20 mouse cellular contexts compared by ENCODE assay signal in the genomic region with DNA sequence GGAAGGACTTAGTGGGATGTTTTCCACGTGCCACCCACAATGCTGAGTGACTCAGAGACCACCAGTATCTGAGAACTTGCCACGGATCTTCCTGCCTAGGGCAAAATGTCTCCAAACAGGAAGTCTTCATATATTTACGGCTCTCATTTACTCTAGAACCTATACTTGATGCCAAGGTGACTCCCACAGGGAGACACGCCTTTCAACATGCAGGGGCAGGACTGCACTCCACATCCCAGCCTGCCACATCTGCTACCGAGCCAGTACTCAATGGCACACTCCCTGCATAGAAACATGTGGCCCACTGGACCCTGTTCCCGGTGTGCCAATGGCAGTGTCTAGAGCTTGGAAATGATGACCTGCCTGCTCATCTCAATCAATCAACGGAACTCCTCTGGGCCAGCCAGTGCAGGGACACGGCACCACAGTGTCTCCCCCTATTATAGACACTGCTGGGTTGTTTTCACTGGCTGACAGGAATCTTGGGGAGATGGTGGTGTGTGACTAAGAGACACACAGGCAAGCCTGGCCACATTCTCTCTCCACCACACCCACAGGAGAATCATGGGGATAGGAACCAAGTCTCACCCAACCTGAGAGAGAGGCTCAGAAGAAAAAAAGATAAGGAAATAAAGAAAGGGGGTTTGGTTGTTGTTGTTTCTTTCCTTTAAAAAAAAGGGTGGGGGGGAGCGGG. TPM values are rescaled to one million over a fixed set of nuclear protein-coding genes. Genes with fewer than 3 reads are reported as not detected.
DNase-seq lines count a peak whose midpoint lies in the region; ATAC-seq and TF ChIP-seq lines count a peak whose summit lies in the region.
"Had no signal": no experiment of that assay in that cellular context is flagged by ENCODE, and none has a peak within 500 bp of the region (broad histone marks: within the 10 kb centered on the region; RNA-seq: fewer than 3 reads in every experiment).

No protein-coding gene starts in this region.

- in situ Hi-C loops in CH12.LX (cut with MboI; ENCODE audit: low pct_ligation_motif_present, low pct_unique_long_range_greater_than_20kb, low sequenced_read_pairs), result no loop called here

- no peak for TF ChIP-seq RAD21 in CH12.LX (IDR thresholded peaks at IDR 0.05; ENCODE audit: low read depth, low read length)

- dilution Hi-C loops in CH12.LX (cut with MboI; ENCODE audit: extremely low pct_ligation_motif_present, extremely low pct_unique_long_range_greater_than_20kb, low sequenced_read_pairs), result no loop called here

- 0 out of 2 replicates have a peak, but pooled peaks cover 3% of the 10 kb centered on the region for H3K4me1 ChIP-seq in liver, postnatal 0 days (ENCODE audit: insufficient read depth)
- H3K4me1 ChIP-seq in liver, embryonic 11.5 days (replicated peaks; ENCODE audit: control insufficient read depth, insufficient read depth, low read length), result 0 out of 2 replicates have a peak, but pooled peaks cover 3% of the 10 kb centered on the region
- peaks cover 14 to 33% of the 10 kb centered on the region in 2 experiments for H3K4me1 ChIP-seq in CH12.LX (ENCODE audit: control insufficient read depth in 1 of 2, insufficient read depth in 2 of 2)
- H3K4me1 ChIP-seq: hindbrain, embryonic 15.5 days; limb, embryonic 13.5 days had no signal

- TF ChIP-seq POLR2A in CH12.LX (IDR thresholded peaks at IDR 0.05; ENCODE audit: low read depth, low read length), result no peak

- no peak for TF ChIP-seq CTCF in liver, postnatal 0 days (IDR thresholded peaks at IDR 0.05; ENCODE audit: low read depth)
- no peak for TF ChIP-seq CTCF in CH12.LX (conservative IDR thresholded peaks at IDR 0.05 in 1 of 2, IDR thresholded peaks at IDR 0.05 in 1 of 2; ENCODE audit: low read depth in 2 of 2, low read length in 2 of 2)

- ATAC-seq in liver, postnatal 0 days, result 0 out of 2 replicates have a peak, but pooled peaks have one; percentile 24
- no peak for ATAC-seq in liver, embryonic 11.5 days (replicated peaks; ENCODE audit: low FRiP score)
- ATAC-seq in erythroid progenitor cell, adult 5-6 weeks (replicated peaks; ENCODE audit: low FRiP score, poor library complexity, severe bottlenecking), result no peak
- ATAC-seq in erythroblast, adult 5-6 weeks (replicated peaks; ENCODE audit: low FRiP score, poor library complexity, severe bottlenecking), result no peak

- no peak for DNase-seq in liver, postnatal 0 days
- DNase-seq in liver, embryonic 11.5 days (ENCODE audit: low spot score), result no peak
- DNase-seq in 416B (ENCODE audit: low read depth) (peak; percentile 86), CH12.LX (ENCODE audit: extremely low read depth) (no peak)
- peak; percentile 60 for DNase-seq in naive thymus-derived CD4-positive, alpha-beta T cell, adult 2 months (ENCODE audit: low read depth)
- DNase-seq: adrenal gland, postnatal 10 days; cerebellum, adult 2 months; kidney, adult 8-10 months; lung, adult 18-20 months; lung, postnatal 4 days; midbrain, embryonic 14.5 days had no signal

- H3K27me3 ChIP-seq in liver, postnatal 0 days (ENCODE audit: insufficient read depth, low read length), result no peaks in the 10 kb centered on the region
- H3K27me3 ChIP-seq in liver, embryonic 11.5 days (replicated peaks; ENCODE audit: control insufficient read depth, insufficient read depth, low read length), result no peaks in the 10 kb centered on the region
- no peaks in the 10 kb centered on the region for H3K27me3 ChIP-seq in CH12.LX (replicated peaks)
- H3K27me3 ChIP-seq: hindbrain, embryonic 15.5 days; limb, embryonic 13.5 days had no signal

- no peaks in the 10 kb centered on the region for H3K9me3 ChIP-seq in liver, postnatal 0 days (ENCODE audit: low read length)
- no peaks in the 10 kb centered on the region for H3K9me3 ChIP-seq in liver, embryonic 11.5 days (ENCODE audit: control insufficient read depth, low read length)
- H3K9me3 ChIP-seq in CH12.LX (replicated peaks; ENCODE audit: low read length), result no peaks in the 10 kb centered on the region
- H3K9me3 ChIP-seq: hindbrain, embryonic 15.5 days; limb, embryonic 13.5 days had no signal

- H3K36me3 ChIP-seq in liver, postnatal 0 days (replicated peaks; ENCODE audit: insufficient read depth, low read length), result peaks cover 65% of the 10 kb centered on the region
- H3K36me3 ChIP-seq in liver, embryonic 11.5 days (ENCODE audit: control insufficient read depth, insufficient read depth, low read length), result peaks cover 65% of the 10 kb centered on the region
- peaks cover 78 to 96% of the 10 kb centered on the region in 2 experiments for H3K36me3 ChIP-seq in CH12.LX (replicated peaks in 1 of 2; ENCODE audit: control insufficient read depth in 1 of 2, insufficient read depth in 1 of 2, low read length in 1 of 2)

- H3K27ac ChIP-seq in liver, postnatal 0 days (ENCODE audit: low read depth), result no peak overlapping the region
- H3K27ac ChIP-seq in liver, embryonic 11.5 days (ENCODE audit: low read depth, low read length), result no peak overlapping the region
- 0 out of 2 replicates have a peak overlapping the region, but pooled peaks have one; percentile 1 for H3K27ac ChIP-seq in CH12.LX (ENCODE audit: insufficient read depth, low read depth)
- H3K27ac ChIP-seq: hindbrain, embryonic 15.5 days; layer of hippocampus, adult 2 months; limb, embryonic 13.5 days had no signal

- 74% methylated on average over 9 of the region's 9 CpGs for WGBS in liver, postnatal 0 days (ENCODE audit: insufficient replicate concordance)
- 80% methylated on average over 9 of the region's 9 CpGs for WGBS in liver, embryonic 11.5 days

- no peak overlapping the region for H3K9ac ChIP-seq in liver, postnatal 0 days (replicated peaks)
- no peak overlapping the region for H3K9ac ChIP-seq in liver, embryonic 11.5 days (ENCODE audit: low read depth, low read length)
- no peak overlapping the region for H3K9ac ChIP-seq in CH12.LX (ENCODE audit: insufficient read depth, low read depth)
- H3K9ac ChIP-seq: hindbrain, embryonic 15.5 days; limb, embryonic 13.5 days had no signal

- no peak overlapping the region for H3K4me3 ChIP-seq in liver, postnatal 0 days (ENCODE audit: low read depth, low read length)
- no peak overlapping the region for H3K4me3 ChIP-seq in liver, embryonic 11.5 days (ENCODE audit: low read depth, low read length)
- no peak overlapping the region for H3K4me3 ChIP-seq in CH12.LX (replicated peaks in 1 of 3; ENCODE audit: low read depth in 2 of 3, low read length in 2 of 3, poor library complexity in 1 of 3)
- H3K4me3 ChIP-seq: hindbrain, embryonic 15.5 days; layer of hippocampus, adult 2 months; limb, embryonic 13.5 days had no signal

- no peak overlapping the region for H3K4me2 ChIP-seq in liver, postnatal 0 days (ENCODE audit: low read depth, low read length)
- H3K4me2 ChIP-seq in liver, embryonic 11.5 days, result no peak overlapping the region
- H3K4me2 ChIP-seq in CH12.LX (ENCODE audit: insufficient read depth, low read depth, poor library complexity, severe bottlenecking), result no peak overlapping the region
- H3K4me2 ChIP-seq: heart, embryonic 11.5 days; hindbrain, embryonic 15.5 days; limb, embryonic 13.5 days had no signal

- peaks cover 23% of the 10 kb centered on the region for H3K79me2 ChIP-seq in CH12.LX (replicated peaks; ENCODE audit: control insufficient read depth, extremely low read depth, insufficient read depth, poor library complexity, severe bottlenecking)

- no peak for TF ChIP-seq EP300 in liver, postnatal 0 days (IDR thresholded peaks at IDR 0.05; ENCODE audit: low read depth)
- TF ChIP-seq EP300 in CH12.LX (IDR thresholded peaks at IDR 0.05; ENCODE audit: low read length), result no peak

RNA-seq across cellular contexts. Expression of a gene that starts 17.9 kb away (rescaled TPM):
- polyA plus RNA-seq in liver, postnatal 0 days (2015; fragmentation: Nextera tagmentation; extraction: Ambion mirVana), result 20.9 and 23.8 TPM in 2 replicates
- 88.4 and 89.4 TPM in 2 replicates for polyA plus RNA-seq in liver, embryonic 11.5 days (2014; fragmentation: Nextera tagmentation; extraction: Ambion mirVana)
- total RNA-seq in CH12.LX (2012; rRNA removed) (74.7 and 78.1 TPM in 2 replicates), CH12.LX (2014; rRNA removed) (49.3 and 53.2 TPM in 2 replicates)
- polyA plus RNA-seq in CH12.LX (2012; ENCODE audit: insufficient read length, low read depth), result 174 and 184 TPM in 2 replicates
- 13.7 and 18.9 TPM in 2 replicates for total RNA-seq in erythroid progenitor cell, adult 5-6 weeks (2015; ENCODE audit: low replicate concordance)
- total RNA-seq in erythroid progenitor cell, adult 5-6 weeks (2017; ENCODE audit: low replicate concordance), result 18.2 and 21.3 TPM in 2 replicates
- 7.5 and 11.7 TPM in 2 replicates for total RNA-seq in erythroblast, adult 5-6 weeks (2015; ENCODE audit: low replicate concordance)
- 8.5 and 15.1 TPM in 2 replicates for total RNA-seq in erythroblast, adult 5-6 weeks (2017; ENCODE audit: low replicate concordance)

RNA-seq across cellular contexts. Expression of a gene that starts 18.3 kb away (rescaled TPM):
- 0.06 and 0.07 TPM in 2 replicates for polyA plus RNA-seq in liver, postnatal 0 days (2015; fragmentation: Nextera tagmentation; extraction: Ambion mirVana)
- 0.56 TPM in 2 replicates for polyA plus RNA-seq in liver, embryonic 11.5 days (2014; fragmentation: Nextera tagmentation; extraction: Ambion mirVana)
- total RNA-seq in CH12.LX (2012; rRNA removed) (0.17 and 0.21 TPM in 2 replicates), CH12.LX (2014; rRNA removed) (0.09 TPM in 1 of 2 replicates, not detected in the other)
- polyA plus RNA-seq in CH12.LX (2012; ENCODE audit: insufficient read length, low read depth), result 0.20 and 0.23 TPM in 2 replicates
- not detected in 2 replicates for total RNA-seq in erythroid progenitor cell, adult 5-6 weeks (2015; ENCODE audit: low replicate concordance)
- total RNA-seq in erythroid progenitor cell, adult 5-6 weeks (2017; ENCODE audit: low replicate concordance), result not detected in 2 replicates
- not detected in 2 replicates for total RNA-seq in erythroblast, adult 5-6 weeks (2015; ENCODE audit: low replicate concordance)
- total RNA-seq in erythroblast, adult 5-6 weeks (2017; ENCODE audit: low replicate concordance), result 0.09 and 0.56 TPM in 2 replicates

RNA-seq across cellular contexts. Expression of a gene that starts 24.6 kb away (rescaled TPM):
- not detected in 2 replicates for polyA plus RNA-seq in liver, postnatal 0 days (2015; fragmentation: Nextera tagmentation; extraction: Ambion mirVana)
- 0.11 TPM in 1 of 2 replicates, not detected in the other for polyA plus RNA-seq in liver, embryonic 11.5 days (2014; fragmentation: Nextera tagmentation; extraction: Ambion mirVana)
- total RNA-seq in CH12.LX (2012; rRNA removed), result 0.38 and 0.85 TPM in 2 replicates
- 0.21 TPM in 1 of 2 replicates, not detected in the other for total RNA-seq in CH12.LX (2014; rRNA removed)
- polyA plus RNA-seq in CH12.LX (2012; ENCODE audit: insufficient read length, low read depth), result 1.6 and 1.7 TPM in 2 replicates
- total RNA-seq in erythroid progenitor cell, adult 5-6 weeks (2015; ENCODE audit: low replicate concordance), result not detected in 2 replicates
- total RNA-seq in erythroid progenitor cell, adult 5-6 weeks (2017; ENCODE audit: low replicate concordance), result not detected in 2 replicates
- not detected in 2 replicates for total RNA-seq in erythroblast, adult 5-6 weeks (2015; ENCODE audit: low replicate concordance)
- not detected in 2 replicates for total RNA-seq in erythroblast, adult 5-6 weeks (2017; ENCODE audit: low replicate concordance)
- total RNA-seq: heart, postnatal 25 days; layer of hippocampus, adult 2 months; left cerebral cortex, adult 18-20 months had no signal
- polyA plus RNA-seq: frontal cortex, adult 2 months had no signal

RNA-seq across cellular contexts. Expression of a gene that starts 50.9 kb away (rescaled TPM):
- polyA plus RNA-seq in liver, postnatal 0 days (2015; fragmentation: Nextera tagmentation; extraction: Ambion mirVana), result 18.1 and 18.4 TPM in 2 replicates
- 47.4 and 51.3 TPM in 2 replicates for polyA plus RNA-seq in liver, embryonic 11.5 days (2014; fragmentation: Nextera tagmentation; extraction: Ambion mirVana)
- total RNA-seq in CH12.LX (2012; rRNA removed), result 34.0 and 42.1 TPM in 2 replicates
- total RNA-seq in CH12.LX (2014; rRNA removed), result 32.2 and 38.8 TPM in 2 replicates
- 51.8 and 57.6 TPM in 2 replicates for polyA plus RNA-seq in CH12.LX (2012; ENCODE audit: insufficient read length, low read depth)
- total RNA-seq in erythroid progenitor cell, adult 5-6 weeks (2015; ENCODE audit: low replicate concordance), result 7.6 and 8.4 TPM in 2 replicates
- total RNA-seq in erythroid progenitor cell, adult 5-6 weeks (2017; ENCODE audit: low replicate concordance), result 7.4 and 57.7 TPM in 2 replicates
- 12.1 and 34.6 TPM in 2 replicates for total RNA-seq in erythroblast, adult 5-6 weeks (2015; ENCODE audit: low replicate concordance)
- 7.8 and 14.1 TPM in 2 replicates for total RNA-seq in erythroblast, adult 5-6 weeks (2017; ENCODE audit: low replicate concordance)

RNA-seq across cellular contexts. Expression of a gene that starts 57.3 kb away (rescaled TPM):
- polyA plus RNA-seq in liver, postnatal 0 days (2015; fragmentation: Nextera tagmentation; extraction: Ambion mirVana), result 258 and 304 TPM in 2 replicates
- 22.7 and 23.6 TPM in 2 replicates for polyA plus RNA-seq in liver, embryonic 11.5 days (2014; fragmentation: Nextera tagmentation; extraction: Ambion mirVana)
- total RNA-seq in CH12.LX (2012; rRNA removed) (19.3 and 21.0 TPM in 2 replicates), CH12.LX (2014; rRNA removed) (17.1 and 18.7 TPM in 2 replicates)
- polyA plus RNA-seq in CH12.LX (2012; ENCODE audit: insufficient read length, low read depth), result 20.3 and 20.4 TPM in 2 replicates
- total RNA-seq in erythroid progenitor cell, adult 5-6 weeks (2015; ENCODE audit: low replicate concordance), result 15.5 and 18.4 TPM in 2 replicates
- 6.4 and 20.5 TPM in 2 replicates for total RNA-seq in erythroid progenitor cell, adult 5-6 weeks (2017; ENCODE audit: low replicate concordance)
- 8.3 and 8.6 TPM in 2 replicates for total RNA-seq in erythroblast, adult 5-6 weeks (2015; ENCODE audit: low replicate concordance)
- total RNA-seq in erythroblast, adult 5-6 weeks (2017; ENCODE audit: low replicate concordance), result 11.3 and 12.7 TPM in 2 replicates

Comparison
In these comparisons a context has a peak if more than half of its experiments do, and no peak if none do; other contexts are left out.
1. DNase-seq: peak in 416B (single experiment) and naive thymus-derived CD4-positive, alpha-beta T cell, adult 2 months (single experiment); none in liver, postnatal 0 days (single experiment), liver, embryonic 11.5 days (single experiment) and CH12.LX (single experiment).